Mouse (Mus musculus) liver, embryonic 13.5 days (tissue): ENCODE measurements around the gene Tdrd1. TPM values are rescaled to one million over a fixed set of nuclear protein-coding genes. Genes with fewer than 3 reads are reported as not detected.
"Not testable (repeated sequence)": the region's sequence is repeated elsewhere in the genome, so short reads cannot be mapped to it uniquely, and the experiment has no call there.

Experiments
- ATAC-seq: fragments of 200-750 bp; cut with Nextera tagmentation; 2 replicates; pipeline ENCODE4 v1.8.0; 2017; ENCODE audit warnings: low read depth, mild to moderate bottlenecking, moderate number of reproducible peaks, moderate library complexity
- DNase-seq: peaks from one replicate; pipeline ENCODE4 v3.0.0; 2022
- H3K27ac ChIP-seq: fragments of 300-500 bp; sonication (generic); 2 replicates; pipeline ENCODE4 v1.5.1; 2015; ENCODE audit warnings: moderate library complexity, mild to moderate bottlenecking, inconsistent platforms
- H3K27me3 ChIP-seq: fragments of 300-500 bp; sonication (generic); 2 replicates; pipeline ENCODE4 v1.6.1; 2015; ENCODE audit warnings: mild to moderate bottlenecking, inconsistent platforms
- H3K36me3 ChIP-seq: fragments of 300-500 bp; sonication (generic); 2 replicates; pipeline ENCODE4 v1.6.1; 2015; ENCODE audit warnings: mild to moderate bottlenecking, inconsistent platforms
- H3K4me1 ChIP-seq: fragments of 300-500 bp; sonication (generic); replicated peaks from 2 replicates; pipeline ENCODE4 v1.6.1; 2015; ENCODE audit warnings: inconsistent platforms
- H3K4me2 ChIP-seq: fragments of 300-500 bp; sonication (generic); 2 replicates; pipeline ENCODE4 v1.6.1; 2015; ENCODE audit warnings: inconsistent platforms, mild to moderate bottlenecking, moderate library complexity
- H3K4me3 ChIP-seq: fragments of 300-500 bp; sonication (generic); replicated peaks from 2 replicates; pipeline ENCODE4 v1.5.1; 2015; ENCODE audit warnings: mild to moderate bottlenecking, inconsistent platforms
- H3K9ac ChIP-seq: fragments of 300-500 bp; sonication (generic); 2 replicates; pipeline ENCODE4 v1.6.1; 2015; ENCODE audit warnings: mild to moderate bottlenecking, inconsistent platforms
- H3K9me3 ChIP-seq: fragments of 300-500 bp; sonication (generic); replicated peaks from 2 replicates; pipeline ENCODE4 v1.6.1; 2016; ENCODE audit warnings: inconsistent platforms
- WGBS: fragments of 180-500 bp; shearing (Covaris S2); methylation state at CpG from one replicate; pipeline ENCODE4 v1.1.7; 2015; ENCODE audit not compliant: insufficient replicate concordance; 5-methylcytosine and 5-hydroxymethylcytosine counted together
- polyA plus RNA-seq: library from polyadenylated mRNA; unstranded; fragments of >200 nt; fragmentation: Nextera tagmentation; extraction: Ambion mirVana; gene quantifications from 2 replicates; pipeline ENCODE4 v1.2.1, GENCODE M21; 2015

Tdrd1 gene
- polyA plus RNA-seq, result 0.05 and 0.09 TPM in 2 replicates

- no peaks in the 10 kb centered on the region for H3K36me3 ChIP-seq
- H3K4me3 ChIP-seq, result no peak within 1 kb of the TSS
- no peak for DNase-seq
- peaks cover 34% of the 10 kb centered on the region for H3K27me3 ChIP-seq
- no peak within 1 kb of the TSS for H3K4me2 ChIP-seq
- ATAC-seq, result no peak
- peaks cover 7% of the 10 kb centered on the region for H3K4me1 ChIP-seq
- H3K9ac ChIP-seq, result no peak within 1 kb of the TSS
- WGBS, result 47% methylated on average over 44 of the region's 44 CpGs
- H3K9me3 ChIP-seq, result 0 out of 2 replicates have a peak, but pooled peaks cover 2% of the 10 kb centered on the region
- H3K27ac ChIP-seq, result no peak within 1 kb of the TSS
Measured at GRCm38 (mm10) chr19:56826047-56826631, at the start of gene Tdrd1. Gene Tdrd1, plus strand, starts transcription at chr19:56826209.

- H3K9me3 ChIP-seq, result no peaks in the 10 kb centered on the region
- H3K4me2 ChIP-seq, result no peak overlapping the region
- DNase-seq (no peak), ATAC-seq (no peak)
- no peak overlapping the region for H3K9ac ChIP-seq
- peaks cover 47% of the 10 kb centered on the region for H3K27me3 ChIP-seq
- H3K4me3 ChIP-seq, result no peak overlapping the region
- 28% methylated on average over 16 of the region's 16 CpGs for WGBS
- H3K4me1 ChIP-seq, result peaks cover 9% of the 10 kb centered on the region; the same call in 1 of the 2 replicates
- H3K36me3 ChIP-seq, result no peaks in the 10 kb centered on the region
- no peak overlapping the region for H3K27ac ChIP-seq
Measured at GRCm38 (mm10) chr19:56776719-56777382, 49.2 kb upstream of the Tdrd1 start.

GRCm38 (mm10) chr19:56778532-56778931 lies 47.5 kb upstream of the Tdrd1 start:
- H3K9me3 ChIP-seq, H3K4me1 ChIP-seq, H3K4me2 ChIP-seq, H3K9ac ChIP-seq, DNase-seq, H3K4me3 ChIP-seq, H3K36me3 ChIP-seq, H3K27ac ChIP-seq, ATAC-seq: not testable (repeated sequence)
- 83% methylated on average over 7 of the region's 7 CpGs for WGBS
- peaks cover 42% of the 10 kb centered on the region for H3K27me3 ChIP-seq

GRCm38 (mm10) chr19:56787911-56788310 lies 38.1 kb upstream of the Tdrd1 start:
- no peak for ATAC-seq
- Histone ChIP-seq H3K27ac (no peak overlapping the region), H3K9me3 (no peaks in the 10 kb centered on the region), H3K4me1 (no peaks in the 10 kb centered on the region; the same call in 1 of the 2 replicates), H3K4me3 (no peak overlapping the region), H3K27me3 (no peaks in the 10 kb centered on the region), H3K9ac (no peak overlapping the region), H3K4me2 (no peak overlapping the region), H3K36me3 (peaks cover 34% of the 10 kb centered on the region)
- WGBS, result 87% methylated on average over 7 of the region's 7 CpGs
- no peak for DNase-seq

GRCm38 (mm10) chr19:56788952-56789351 lies 37.1 kb upstream of the Tdrd1 start:
- no peak for DNase-seq
- Histone ChIP-seq H3K9ac (no peak overlapping the region), H3K4me2 (no peak overlapping the region), H3K4me1 (no peaks in the 10 kb centered on the region; the same call in 1 of the 2 replicates), H3K27ac (no peak overlapping the region), H3K27me3 (no peaks in the 10 kb centered on the region), H3K4me3 (no peak overlapping the region), H3K9me3 (no peaks in the 10 kb centered on the region), H3K36me3 (peaks cover 42% of the 10 kb centered on the region)
- no peak for ATAC-seq
- WGBS, result 80% methylated on average over 5 of the region's 5 CpGs

GRCm38 (mm10) chr19:56797376-56797775 lies 28.6 kb upstream of the Tdrd1 start:
- 71% methylated on average over 11 of the region's 11 CpGs for WGBS
- Histone ChIP-seq H3K4me2 (no peak overlapping the region), H3K27ac (no peak overlapping the region), H3K9ac (no peak overlapping the region), H3K9me3 (no peaks in the 10 kb centered on the region), H3K27me3 (no peaks in the 10 kb centered on the region), H3K4me3 (no peak overlapping the region), H3K36me3 (peaks cover 78% of the 10 kb centered on the region), H3K4me1 (peaks cover 34% of the 10 kb centered on the region)
- DNase-seq (no peak), ATAC-seq (no peak)

GRCm38 (mm10) chr19:56800226-56800625 lies 25.8 kb upstream of the Tdrd1 start:
- 25% methylated on average over 8 of the region's 8 CpGs for whole genome bisulfite sequencing
- Histone ChIP-seq H3K9ac (no peak overlapping the region), H3K4me2 (peak overlapping the region; percentile 28), H3K36me3 (peaks cover 57% of the 10 kb centered on the region), H3K4me3 (no peak overlapping the region), H3K4me1 (peaks cover 46% of the 10 kb centered on the region), H3K27ac (peak overlapping the region; percentile 84), H3K9me3 (no peaks in the 10 kb centered on the region), H3K27me3 (no peaks in the 10 kb centered on the region)
- DNase-seq, result peak; percentile 35
- ATAC-seq, result peak; percentile 52

- peaks cover 59% of the 10 kb centered on the region for H3K36me3 ChIP-seq
- peak; percentile 25 for DNase-seq
- no peaks in the 10 kb centered on the region for H3K27me3 ChIP-seq
- peak overlapping the region; percentile 84 for H3K27ac ChIP-seq
- H3K4me3 ChIP-seq, result no peak overlapping the region
- peak; percentile 75 for ATAC-seq
- H3K4me1 ChIP-seq, result peaks cover 46% of the 10 kb centered on the region
- no peak overlapping the region for H3K9ac ChIP-seq
- peak overlapping the region; percentile 52 for H3K4me2 ChIP-seq
- H3K9me3 ChIP-seq, result no peaks in the 10 kb centered on the region
- 9% methylated on average over 7 of the region's 7 CpGs for WGBS
Measured at GRCm38 (mm10) chr19:56800930-56801655, 24.9 kb upstream of the Tdrd1 start.

GRCm38 (mm10) chr19:56801656-56802351 lies 24.2 kb upstream of the Tdrd1 start:
- peak overlapping the region; percentile 52 for H3K4me2 ChIP-seq
- H3K4me3 ChIP-seq, result no peak overlapping the region
- ATAC-seq, result peak; percentile 94
- H3K9ac ChIP-seq, result no peak overlapping the region; the same call in 1 of the 2 replicates
- no peaks in the 10 kb centered on the region for H3K9me3 ChIP-seq
- WGBS, result 20% methylated on average over 10 of the region's 10 CpGs
- H3K4me1 ChIP-seq, result peaks cover 46% of the 10 kb centered on the region
- H3K27me3 ChIP-seq, result no peaks in the 10 kb centered on the region
- peaks cover 54% of the 10 kb centered on the region for H3K36me3 ChIP-seq
- peak; percentile 64 for DNase-seq
- H3K27ac ChIP-seq, result peak overlapping the region; percentile 84

GRCm38 (mm10) chr19:56802352-56802746 lies 23.7 kb upstream of the Tdrd1 start:
- no peaks in the 10 kb centered on the region for H3K9me3 ChIP-seq
- H3K27ac ChIP-seq, result peak overlapping the region; percentile 84
- H3K36me3 ChIP-seq, result peaks cover 57% of the 10 kb centered on the region
- DNase-seq, result no peak
- WGBS, result 56% methylated on average over 3 of the region's 3 CpGs
- H3K9ac ChIP-seq, result no peak overlapping the region
- peak overlapping the region; percentile 52 for H3K4me2 ChIP-seq
- peaks cover 46% of the 10 kb centered on the region for H3K4me1 ChIP-seq
- H3K4me3 ChIP-seq, result no peak overlapping the region
- ATAC-seq, result no peak
- no peaks in the 10 kb centered on the region for H3K27me3 ChIP-seq

- no peak for ATAC-seq
- DNase-seq, result no peak
- no peak overlapping the region for H3K9ac ChIP-seq
- no peak overlapping the region for H3K4me3 ChIP-seq
- no peaks in the 10 kb centered on the region for H3K9me3 ChIP-seq
- no peak overlapping the region for H3K4me2 ChIP-seq
- 78% methylated on average over 2 of the region's 2 CpGs for WGBS
- no peaks in the 10 kb centered on the region for H3K27me3 ChIP-seq
- peaks cover 33% of the 10 kb centered on the region for H3K4me1 ChIP-seq
- no peak overlapping the region for H3K27ac ChIP-seq
- peaks cover 49% of the 10 kb centered on the region for H3K36me3 ChIP-seq
Measured at GRCm38 (mm10) chr19:56805366-56805765, 20.6 kb upstream of the Tdrd1 start.
